Mouse (Mus musculus) heart, embryonic 12.5 days (tissue): ENCODE measurements around the gene Krt13. TPM values are rescaled to one million over a fixed set of nuclear protein-coding genes. Genes with fewer than 3 reads are reported as not detected.

Experiments used
- ATAC-seq: fragments of 200-750 bp; cut with Nextera tagmentation; 2 replicates; pipeline ENCODE4 v1.8.0; 2017; ENCODE audit warnings: moderate TSS enrichment, moderate library complexity; ENCODE audit not compliant: insufficient number of reproducible peaks, low FRiP score
- H3K27ac ChIP-seq: fragments of 300-500 bp; sonication (generic); 2 replicates; pipeline ENCODE4 v1.5.1; 2016; ENCODE audit warnings: mild to moderate bottlenecking, moderate library complexity; ENCODE audit not compliant: poor library complexity, severe bottlenecking
- H3K27me3 ChIP-seq: fragments of 300-500 bp; sonication (generic); replicated peaks from 2 replicates; pipeline ENCODE4 v1.6.1; 2016; ENCODE audit warnings: mild to moderate bottlenecking, moderate library complexity
- H3K36me3 ChIP-seq: fragments of 300-500 bp; sonication (generic); 2 replicates; pipeline ENCODE4 v1.6.1; 2016; ENCODE audit warnings: mild to moderate bottlenecking, moderate library complexity
- H3K4me1 ChIP-seq: fragments of 300-500 bp; sonication (generic); replicated peaks from 2 replicates; pipeline ENCODE4 v1.6.1; 2016; ENCODE audit warnings: mild to moderate bottlenecking
- H3K4me2 ChIP-seq: fragments of 300-500 bp; sonication (generic); 2 replicates; pipeline ENCODE4 v1.6.1; 2016; ENCODE audit warnings: mild to moderate bottlenecking, moderate library complexity
- H3K4me3 ChIP-seq: fragments of 300-500 bp; sonication (generic); 2 replicates; pipeline ENCODE4 v1.5.1; 2016; ENCODE audit warnings: mild to moderate bottlenecking
- H3K9ac ChIP-seq: fragments of 300-500 bp; sonication (generic); 2 replicates; pipeline ENCODE4 v1.6.1; 2016; ENCODE audit warnings: mild to moderate bottlenecking, moderate library complexity
- H3K9me3 ChIP-seq: fragments of 300-500 bp; sonication (generic); replicated peaks from 2 replicates; pipeline ENCODE4 v1.6.1; 2016; ENCODE audit warnings: mild to moderate bottlenecking, moderate library complexity
- WGBS: fragments of 180-500 bp; shearing (Covaris S2); methylation state at CpG from one replicate; pipeline ENCODE4 v1.1.7; 2016; 5-methylcytosine and 5-hydroxymethylcytosine counted together
- polyA plus RNA-seq: library from polyadenylated mRNA; unstranded; fragments of >200 nt; fragmentation: Nextera tagmentation; extraction: Ambion mirVana; gene quantifications from 2 replicates; pipeline ENCODE4 v1.2.1, GENCODE M21; 2016

Krt13 gene
- 0.14 and 0.20 TPM in 2 replicates for polyA plus RNA-seq

DNA sequence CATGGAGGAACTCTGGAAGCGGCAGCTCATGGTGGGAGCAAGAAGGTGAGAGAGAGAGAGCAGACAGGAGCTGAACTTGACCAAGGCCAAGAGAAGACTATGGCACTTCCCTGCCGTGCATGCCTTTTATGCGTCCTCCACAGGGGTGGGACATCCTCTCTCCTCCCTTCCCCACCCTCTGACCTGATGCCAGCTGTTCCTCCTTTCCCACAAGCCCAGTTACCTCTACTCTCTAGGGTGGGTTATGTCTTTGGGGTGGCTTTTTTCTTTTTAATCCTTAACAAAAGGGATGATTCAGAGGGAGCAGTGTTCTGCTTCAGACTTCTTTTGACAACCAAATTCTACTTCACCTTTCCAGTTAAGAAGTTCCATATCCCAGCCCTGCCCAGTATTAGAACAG, at the start of gene Krt13:
TSS of gene Krt13 (minus strand) at position 101 of the 400 bp plus-strand sequence.
- WGBS: 76% methylated on average over 3 of the region's 3 CpGs
- ATAC-seq: no peak
- Histone ChIP-seq H3K27ac (no peak within 1 kb of the TSS), H3K4me3 (no peak within 1 kb of the TSS), H3K9ac (no peak within 1 kb of the TSS), H3K4me2 (no peak within 1 kb of the TSS), H3K9me3 (no peaks in the 10 kb centered on the region), H3K27me3 (peaks cover 7% of the 10 kb centered on the region), H3K36me3 (no peaks in the 10 kb centered on the region), H3K4me1 (peaks cover 14% of the 10 kb centered on the region)

- Histone ChIP-seq H3K27me3 (no peaks in the 10 kb centered on the region), H3K27ac (no peak overlapping the region), H3K4me2 (no peak overlapping the region), H3K4me1 (peaks cover 34% of the 10 kb centered on the region), H3K4me3 (no peak overlapping the region), H3K9me3 (no peaks in the 10 kb centered on the region), H3K9ac (no peak overlapping the region), H3K36me3 (no peaks in the 10 kb centered on the region)
- ATAC-seq: 0 out of 2 replicates have a peak, but pooled peaks have one; percentile 27
- 29% methylated on average over 14 of the region's 14 CpGs for WGBS
Observed at GRCm38 (mm10) chr11:100168765-100169762, 47.7 kb upstream of the Krt13 start.

- Histone ChIP-seq H3K4me1 (peaks cover 35% of the 10 kb centered on the region), H3K36me3 (no peaks in the 10 kb centered on the region), H3K27ac (no peak overlapping the region), H3K27me3 (no peaks in the 10 kb centered on the region), H3K4me2 (no peak overlapping the region), H3K4me3 (no peak overlapping the region), H3K9ac (no peak overlapping the region), H3K9me3 (0 out of 2 replicates have a peak, but pooled peaks cover 2% of the 10 kb centered on the region)
- 65% methylated on average over 8 of the region's 8 CpGs for WGBS
- ATAC-seq: peak; percentile 50; the same call in 1 of the 2 replicates
Observed at GRCm38 (mm10) chr11:100168071-100168470, 46.7 kb upstream of the Krt13 start.

DNA sequence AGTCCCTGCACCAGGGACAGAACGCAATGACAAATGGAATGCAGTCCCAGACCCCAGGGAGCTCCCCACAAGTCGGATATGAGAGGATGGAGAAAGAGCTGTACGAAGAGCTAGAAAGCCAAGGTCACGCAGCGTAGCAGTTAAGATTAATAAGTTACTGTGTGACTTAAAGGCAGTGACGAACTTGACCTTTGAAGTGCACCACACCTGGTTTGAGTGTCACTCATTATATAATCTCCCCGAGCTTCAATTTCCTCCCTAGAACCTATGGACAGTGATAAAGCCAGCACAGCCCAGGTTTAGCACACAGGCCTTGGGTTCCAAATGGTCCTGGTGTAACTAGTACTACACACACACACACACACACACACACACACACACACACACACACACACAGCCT, 43.0 kb upstream of the Krt13 start:
- Histone ChIP-seq H3K4me1 (peaks cover 37% of the 10 kb centered on the region), H3K36me3 (no peaks in the 10 kb centered on the region), H3K9me3 (0 out of 2 replicates have a peak, but pooled peaks cover 2% of the 10 kb centered on the region), H3K27me3 (no peaks in the 10 kb centered on the region), H3K27ac (no peak overlapping the region), H3K4me3 (no peak overlapping the region), H3K4me2 (no peak overlapping the region), H3K9ac (no peak overlapping the region)
- WGBS: 44% methylated on average over 7 of the region's 7 CpGs
- ATAC-seq: no peak

DNA sequence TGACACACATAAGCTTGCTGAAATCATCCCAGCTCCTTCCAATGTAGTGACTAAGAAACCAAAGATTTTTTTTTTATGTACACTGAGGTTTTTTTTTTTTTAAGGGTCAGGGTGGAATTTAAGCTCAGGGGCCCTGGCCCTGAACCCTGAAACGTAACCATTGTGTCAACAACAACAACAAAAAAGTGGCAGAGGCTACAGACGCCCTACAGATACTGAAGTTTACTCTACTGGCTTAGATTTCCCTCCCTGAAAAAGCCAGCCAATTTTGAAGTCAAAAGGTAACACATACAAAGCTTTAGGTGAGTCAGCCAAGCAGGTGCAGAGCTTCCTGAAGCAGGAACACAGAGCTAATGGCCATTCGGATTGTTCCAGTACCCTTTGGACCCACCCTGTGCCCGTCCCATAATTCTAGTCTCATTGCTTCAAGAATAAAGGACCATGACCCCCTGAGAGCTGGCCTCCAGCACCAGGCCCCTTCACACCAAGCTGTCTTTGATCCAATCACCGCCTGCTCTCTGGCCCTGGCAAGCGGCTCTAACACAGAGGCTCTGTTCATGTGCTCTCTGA, 36.6 kb upstream of the Krt13 start:
- Histone ChIP-seq H3K9me3 (no peaks in the 10 kb centered on the region), H3K4me2 (no peak overlapping the region), H3K36me3 (no peaks in the 10 kb centered on the region), H3K4me3 (no peak overlapping the region), H3K27me3 (no peaks in the 10 kb centered on the region), H3K4me1 (peaks cover 2% of the 10 kb centered on the region; the same call in 1 of the 2 replicates), H3K9ac (no peak overlapping the region), H3K27ac (no peak overlapping the region)
- 66% methylated on average over 6 of the region's 6 CpGs for WGBS
- no peak for ATAC-seq

- Histone ChIP-seq H3K4me1 (peaks cover 2% of the 10 kb centered on the region; the same call in 1 of the 2 replicates), H3K36me3 (no peaks in the 10 kb centered on the region), H3K27me3 (no peaks in the 10 kb centered on the region), H3K4me2 (no peak overlapping the region), H3K4me3 (no peak overlapping the region), H3K9ac (no peak overlapping the region), H3K9me3 (no peaks in the 10 kb centered on the region), H3K27ac (no peak overlapping the region)
- 80% methylated on average over 3 of the region's 3 CpGs for WGBS
- ATAC-seq: no peak
Observed at GRCm38 (mm10) chr11:100157331-100157730, 36.0 kb upstream of the Krt13 start.

DNA sequence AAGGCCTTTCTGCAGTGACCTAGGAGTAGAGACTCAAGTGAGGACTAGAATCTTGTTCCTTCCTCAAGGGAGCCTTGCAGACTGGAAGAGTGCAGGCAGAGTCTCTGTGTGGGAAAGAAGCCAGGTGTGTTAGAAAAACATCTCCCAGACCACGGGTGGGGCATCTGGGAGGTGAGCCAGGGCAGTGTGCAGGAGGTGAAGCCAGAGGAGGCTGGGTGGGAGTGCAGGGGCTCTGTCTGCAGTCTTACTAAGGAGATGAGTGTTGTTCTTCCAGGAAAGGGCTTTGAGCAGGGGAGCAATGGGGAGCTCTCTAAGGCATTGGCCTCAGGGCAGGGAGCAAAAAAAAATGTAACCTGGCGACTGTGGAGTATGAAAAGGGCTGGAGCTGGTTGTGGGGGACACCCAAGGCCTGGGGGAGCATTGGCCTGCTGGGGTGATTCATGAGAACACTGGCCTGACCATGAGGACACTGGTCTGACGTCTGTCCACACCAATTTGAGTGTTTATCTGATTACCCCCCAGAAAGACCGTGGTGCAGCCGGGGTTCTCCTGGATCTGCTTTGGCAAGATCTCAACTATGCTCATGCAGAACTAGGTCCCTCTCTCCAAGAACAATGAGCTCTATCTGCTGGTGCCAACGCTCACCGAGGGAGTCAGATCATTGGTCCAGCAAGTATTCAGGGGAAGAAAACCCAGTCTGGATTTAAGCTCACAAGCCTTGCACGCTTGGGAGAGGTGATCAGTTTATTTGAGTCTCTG, 34.3 kb upstream of the Krt13 start:
- 52% methylated on average over 8 of the region's 8 CpGs for WGBS
- no peaks in the 10 kb centered on the region for H3K9me3 ChIP-seq
- no peak for ATAC-seq
- no peak overlapping the region for H3K4me2 ChIP-seq
- no peak overlapping the region for H3K4me3 ChIP-seq
- H3K36me3 ChIP-seq: no peaks in the 10 kb centered on the region
- no peaks in the 10 kb centered on the region; the same call in 1 of the 2 replicates for H3K4me1 ChIP-seq
- no peak overlapping the region for H3K9ac ChIP-seq
- no peak overlapping the region for H3K27ac ChIP-seq
- H3K27me3 ChIP-seq: no peaks in the 10 kb centered on the region

- WGBS: 49% methylated on average over 9 of the region's 9 CpGs
- Histone ChIP-seq H3K4me3 (no peak within 1 kb of the TSS), H3K27ac (no peak within 1 kb of the TSS), H3K9me3 (no peaks in the 10 kb centered on the region), H3K27me3 (peaks cover 13% of the 10 kb centered on the region; the same call in 1 of the 2 replicates), H3K4me1 (peaks cover 46% of the 10 kb centered on the region), H3K9ac (no peak within 1 kb of the TSS), H3K4me2 (no peak within 1 kb of the TSS), H3K36me3 (no peaks in the 10 kb centered on the region)
- ATAC-seq: no peak
Observed at GRCm38 (mm10) chr11:100148615-100149330, 27.4 kb upstream of the Krt13 start, which contains the start of gene Krt19. Krt19 (minus strand) TSS chr11:100148665.

GRCm38 (mm10) chr11:100147566-100148353, 26.4 kb upstream of the Krt13 start:
- no peaks in the 10 kb centered on the region for H3K9me3 ChIP-seq
- no peak for ATAC-seq
- peaks cover 46% of the 10 kb centered on the region for H3K4me1 ChIP-seq
- no peak overlapping the region for H3K4me3 ChIP-seq
- H3K4me2 ChIP-seq: no peak overlapping the region
- 38% methylated on average over 5 of the region's 5 CpGs for WGBS
- H3K9ac ChIP-seq: no peak overlapping the region
- H3K27me3 ChIP-seq: peaks cover 13% of the 10 kb centered on the region; the same call in 1 of the 2 replicates
- H3K36me3 ChIP-seq: no peaks in the 10 kb centered on the region
- H3K27ac ChIP-seq: no peak overlapping the region
